Mouse (Mus musculus) ES-Bruce4 (cell line): ENCODE data around the gene Agbl4. TPM values are rescaled to one million over a fixed set of nuclear protein-coding genes. Genes with fewer than 3 reads are reported as not detected.

Experiments used
- H3K27ac ChIP-seq: 2 replicates; pipeline ENCODE4 v1.5.1; 2012; ENCODE audit warnings: low read length, inconsistent platforms; ENCODE audit not compliant: insufficient read depth
- H3K27me3 ChIP-seq: 2 replicates; pipeline ENCODE4 v1.6.1; 2012; ENCODE audit warnings: mild to moderate bottlenecking, low read length, inconsistent platforms; ENCODE audit not compliant: control insufficient read depth, poor library complexity, insufficient read depth, severe bottlenecking
- H3K36me3 ChIP-seq: 2 replicates; pipeline ENCODE4 v1.6.1; 2012; ENCODE audit warnings: inconsistent platforms, mild to moderate bottlenecking, low read length, moderate library complexity; ENCODE audit not compliant: control insufficient read depth, poor library complexity, insufficient read depth, severe bottlenecking
- H3K4me1 ChIP-seq: one replicate; pipeline ENCODE4 v1.8.1; 2011; ENCODE audit warnings: low read length; ENCODE audit not compliant: control insufficient read depth, insufficient read depth
- H3K4me3 ChIP-seq: 2 replicates; pipeline ENCODE4 v1.5.1; 2011; ENCODE audit warnings: low read depth, mild to moderate bottlenecking, low read length
- H3K9ac ChIP-seq: 2 replicates; pipeline ENCODE4 v1.6.1; 2012; ENCODE audit warnings: low read depth, mild to moderate bottlenecking, inconsistent platforms; ENCODE audit not compliant: poor library complexity, severe bottlenecking
- H3K9me3 ChIP-seq: replicated peaks from 2 replicates; pipeline ENCODE4 v1.6.1; 2012; ENCODE audit warnings: mild to moderate bottlenecking, low read length, inconsistent platforms; ENCODE audit not compliant: control insufficient read depth, poor library complexity, insufficient read depth, severe bottlenecking
- CTCF ChIP-seq: IDR thresholded peaks from one replicate; pipeline ENCODE4 v1.8.1; 2011; ENCODE audit warnings: low read depth, low read length
- EP300 ChIP-seq: IDR thresholded peaks from 2 replicates; pipeline ENCODE4 v1.6.1; 2011; ENCODE audit warnings: low read depth, low read length; ENCODE audit not compliant: insufficient read depth
- POLR2A ChIP-seq: IDR thresholded peaks from one replicate; pipeline ENCODE4 v1.8.1; 2011; ENCODE audit warnings: low read length; ENCODE audit not compliant: insufficient read depth
- polyA plus RNA-seq: library from polyadenylated mRNA; stranded (reverse); fragments of >200 nt; gene quantifications from 2 replicates; pipeline ENCODE4 v1.2.4, GENCODE M21; 2011; ENCODE audit warnings: low read depth; ENCODE audit not compliant: missing spikeins, insufficient read depth, insufficient read length

Agbl4 gene
- polyA plus RNA-seq, 1 experiment, result not detected

DNA sequence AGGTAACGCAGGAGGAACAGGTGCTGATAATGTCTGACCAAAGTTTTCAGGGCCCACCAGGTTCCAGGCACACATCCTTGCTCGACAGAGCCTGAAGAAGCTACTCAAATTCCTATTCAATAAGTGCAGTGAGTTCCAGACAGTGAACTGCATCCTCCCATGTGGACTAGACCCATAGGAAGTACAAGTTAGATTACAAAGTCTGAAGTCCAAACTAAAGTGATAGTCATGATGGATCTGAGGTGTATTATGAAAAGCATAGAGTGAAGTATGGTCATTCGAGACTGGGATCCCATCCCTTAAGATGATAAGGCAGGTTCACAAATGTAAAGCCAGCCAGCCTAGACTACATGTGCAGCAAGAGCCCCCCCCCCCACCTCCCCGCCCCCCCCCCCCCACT, 1023.5 kb downstream of the Agbl4 start:
- Histone ChIP-seq H3K27ac (no peak overlapping the region), H3K9me3 (no peaks in the 10 kb centered on the region), H3K4me3 (no peak overlapping the region), H3K9ac (no peak overlapping the region), H3K27me3 (no peaks in the 10 kb centered on the region), H3K36me3 (no peaks in the 10 kb centered on the region; the same call in 1 of the 2 replicates), H3K4me1 (peaks cover 2% of the 10 kb centered on the region)
- no peak for TF ChIP-seq POLR2A
- no peak for TF ChIP-seq EP300
- TF ChIP-seq CTCF, result no peak

DNA sequence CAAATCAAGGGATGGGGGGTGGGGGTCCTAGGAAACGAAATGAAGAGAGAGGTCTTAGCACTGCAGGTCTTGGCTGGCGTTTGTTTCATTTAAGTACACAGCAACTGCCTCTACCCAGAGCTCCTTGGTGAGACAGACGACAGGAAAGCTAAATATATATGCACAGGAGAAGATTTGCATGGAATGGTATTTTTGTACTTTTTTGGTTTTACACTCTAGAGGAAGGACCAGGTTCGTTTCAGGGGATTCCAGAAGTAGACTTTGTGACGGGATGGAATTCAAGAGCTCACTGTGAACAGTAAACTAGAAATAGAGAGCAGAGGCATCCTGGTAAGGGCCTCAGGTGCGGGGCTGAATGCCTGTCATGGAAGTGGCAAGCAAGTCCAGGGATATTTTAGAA, 1024.3 kb downstream of the Agbl4 start:
- no peak overlapping the region for H3K27ac ChIP-seq
- no peaks in the 10 kb centered on the region for H3K9me3 ChIP-seq
- TF ChIP-seq EP300 (no peak), CTCF (no peak), POLR2A (no peak)
- peaks cover 2% of the 10 kb centered on the region for H3K4me1 ChIP-seq
- H3K36me3 ChIP-seq, result no peaks in the 10 kb centered on the region; the same call in 1 of the 2 replicates
- H3K9ac ChIP-seq, result no peak overlapping the region
- no peaks in the 10 kb centered on the region for H3K27me3 ChIP-seq
- H3K4me3 ChIP-seq, result no peak overlapping the region

DNA sequence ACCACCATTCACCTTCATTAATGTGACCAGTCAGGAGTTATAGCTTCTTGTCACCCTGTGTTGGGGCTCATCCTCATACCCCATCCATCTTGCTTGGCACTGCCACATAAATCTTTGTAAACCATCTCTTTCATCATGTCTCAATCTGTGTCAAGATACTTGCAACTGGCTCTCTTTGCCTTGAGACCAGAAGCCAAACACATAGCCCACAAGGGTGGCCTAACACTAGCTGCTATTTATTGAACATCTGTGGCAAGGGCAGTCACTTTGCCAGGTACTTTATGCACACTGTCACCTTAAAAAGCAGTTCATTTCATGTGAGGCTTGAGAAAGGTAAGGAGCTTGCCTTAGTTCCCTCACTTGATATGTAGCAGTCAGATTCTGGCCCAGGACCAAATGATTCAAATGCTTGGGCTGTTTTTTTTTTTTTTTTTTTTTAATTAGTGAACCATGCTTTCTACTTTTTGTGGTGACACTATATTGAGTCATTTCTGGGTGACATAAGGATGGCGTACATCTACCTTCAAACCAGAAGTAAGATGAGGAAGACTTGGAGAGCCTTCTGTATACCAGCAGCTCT, 1027.0 kb downstream of the Agbl4 start:
- no peaks in the 10 kb centered on the region for H3K36me3 ChIP-seq
- H3K27ac ChIP-seq, result no peak overlapping the region
- no peaks in the 10 kb centered on the region for H3K4me1 ChIP-seq
- no peak overlapping the region for H3K4me3 ChIP-seq
- H3K9ac ChIP-seq, result no peak overlapping the region
- no peaks in the 10 kb centered on the region for H3K9me3 ChIP-seq
- TF ChIP-seq POLR2A, result no peak
- no peak for TF ChIP-seq CTCF
- TF ChIP-seq EP300, result no peak
- no peaks in the 10 kb centered on the region for H3K27me3 ChIP-seq

DNA sequence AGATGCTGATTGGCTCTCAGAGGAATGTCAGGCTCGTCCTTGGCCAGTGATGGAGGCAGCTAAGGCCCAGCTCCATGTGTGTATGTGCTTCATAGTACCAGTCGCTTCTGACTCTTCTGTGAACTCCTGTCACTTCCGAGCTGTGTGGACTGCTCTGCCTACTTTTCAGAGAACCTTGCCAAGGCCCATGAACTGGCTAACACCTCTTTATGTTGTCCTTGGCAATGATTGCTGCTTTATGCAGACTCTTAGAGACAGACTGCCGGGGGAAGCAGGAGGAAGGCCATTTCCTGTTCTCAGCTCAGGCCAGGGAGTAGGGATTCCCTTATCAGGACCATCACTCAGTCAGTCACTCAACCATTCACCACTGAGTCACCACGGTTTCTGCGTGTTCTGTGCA, 1027.7 kb downstream of the Agbl4 start:
- H3K4me3 ChIP-seq, result no peak overlapping the region
- H3K27me3 ChIP-seq, result no peaks in the 10 kb centered on the region
- H3K36me3 ChIP-seq, result no peaks in the 10 kb centered on the region
- no peaks in the 10 kb centered on the region for H3K4me1 ChIP-seq
- H3K9ac ChIP-seq, result no peak overlapping the region
- no peak overlapping the region for H3K27ac ChIP-seq
- H3K9me3 ChIP-seq, result no peaks in the 10 kb centered on the region
- TF ChIP-seq EP300, result no peak
- no peak for TF ChIP-seq POLR2A
- TF ChIP-seq CTCF, result no peak

DNA sequence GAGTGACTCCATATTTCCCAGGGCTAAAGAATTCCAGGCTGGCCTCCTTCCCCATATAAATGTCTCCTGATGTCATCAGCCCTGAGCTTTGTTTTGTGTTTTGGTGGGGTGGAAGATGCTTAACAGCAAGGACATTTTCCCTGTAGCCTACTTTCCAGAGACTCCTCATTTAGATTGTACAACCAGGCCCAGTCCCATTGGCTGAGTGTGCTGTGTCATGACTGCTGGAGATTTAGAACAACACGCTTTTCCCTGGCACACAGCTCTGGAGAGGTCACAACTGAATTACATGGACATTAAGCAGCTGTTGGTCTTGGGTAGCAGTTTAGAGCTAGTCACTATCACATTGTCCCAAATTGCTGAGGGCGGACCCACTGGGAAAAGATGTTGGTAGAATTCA, 1033.7 kb downstream of the Agbl4 start:
- H3K36me3 ChIP-seq, result no peaks in the 10 kb centered on the region
- H3K9me3 ChIP-seq, result no peaks in the 10 kb centered on the region
- H3K4me1 ChIP-seq, result no peaks in the 10 kb centered on the region
- no peak for TF ChIP-seq EP300
- H3K27me3 ChIP-seq, result no peaks in the 10 kb centered on the region
- no peak overlapping the region for H3K9ac ChIP-seq
- no peak overlapping the region for H3K4me3 ChIP-seq
- no peak overlapping the region for H3K27ac ChIP-seq

DNA sequence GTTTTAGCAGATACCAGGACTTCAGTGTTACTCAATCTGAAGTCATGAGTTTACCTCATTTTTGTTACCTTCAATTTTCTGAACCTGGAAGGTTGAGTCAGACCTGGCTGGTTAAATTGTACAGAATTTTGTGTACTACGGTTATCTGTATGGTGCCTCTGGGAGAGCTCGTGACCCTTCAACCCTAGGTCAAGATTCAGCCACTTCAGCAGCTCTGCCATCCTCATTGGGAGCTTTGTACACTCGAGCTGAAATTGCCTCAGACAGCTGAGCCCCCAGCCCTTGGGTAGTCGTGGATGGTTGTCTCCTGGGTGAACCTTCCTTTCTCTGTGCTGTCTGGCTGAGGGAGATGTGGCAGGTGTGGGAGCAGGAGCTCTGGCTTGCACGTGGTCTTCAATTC, 1034.6 kb downstream of the Agbl4 start:
- Histone ChIP-seq H3K4me3 (no peak overlapping the region), H3K36me3 (no peaks in the 10 kb centered on the region), H3K27me3 (no peaks in the 10 kb centered on the region), H3K9ac (no peak overlapping the region), H3K4me1 (no peaks in the 10 kb centered on the region), H3K27ac (no peak overlapping the region), H3K9me3 (no peaks in the 10 kb centered on the region)
- TF ChIP-seq POLR2A, result no peak
- TF ChIP-seq EP300, result no peak
- TF ChIP-seq CTCF, result no peak
